Mouse (Mus musculus) inflammation-experienced regulatory T-cells, adult 16 weeks (primary cell): Measurements from ENCODE around the gene Nalcn. TPM values are rescaled to one million over a fixed set of nuclear protein-coding genes. Genes with fewer than 3 reads are reported as not detected.

Experiments used
- polyA plus RNA-seq: library from polyadenylated mRNA; unstranded; fragments of 100-300 nt; shearing (Covaris generic); gene quantifications from one replicate; pipeline ENCODE4 v1.2.1, GENCODE M21; 2017

Gene Nalcn
- not detected for polyA plus RNA-seq

DNA sequence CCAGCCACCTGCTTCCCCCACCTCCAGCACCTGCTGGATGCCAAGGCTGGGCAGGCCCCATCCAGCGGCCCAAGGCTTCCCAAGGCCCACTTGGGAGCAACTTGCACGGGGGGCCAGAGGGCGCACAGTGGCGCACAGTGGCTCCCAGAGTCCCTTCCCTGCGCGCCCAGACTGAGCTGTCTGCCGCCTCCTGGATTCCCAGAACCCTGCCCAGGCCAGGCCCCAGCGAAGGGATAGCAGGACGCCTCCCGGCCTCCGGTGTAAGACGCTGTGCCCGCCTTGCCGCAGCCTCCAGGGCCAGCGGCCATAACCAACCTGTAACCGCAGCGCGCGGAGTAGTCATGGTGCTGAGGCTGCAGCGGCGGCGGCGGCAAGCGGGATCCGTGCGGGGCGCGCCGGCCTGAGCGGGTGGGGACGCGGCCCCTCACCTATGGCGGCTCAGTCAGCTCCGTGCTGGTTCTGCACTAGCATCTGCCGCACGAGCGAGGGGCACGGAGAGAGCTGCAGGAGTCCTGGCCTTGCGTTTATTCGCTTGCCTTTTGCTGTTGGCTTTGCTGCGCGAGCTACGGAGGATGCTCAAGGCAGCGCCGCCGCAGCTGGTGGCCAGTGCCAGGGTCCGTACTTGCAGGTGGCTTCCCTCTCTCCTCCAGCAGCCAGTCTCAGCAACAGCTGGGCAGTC is at the start of gene Nalcn:
Gene Nalcn (minus strand): TSS at position 644 of the 679 bp plus-strand sequence.

DNA sequence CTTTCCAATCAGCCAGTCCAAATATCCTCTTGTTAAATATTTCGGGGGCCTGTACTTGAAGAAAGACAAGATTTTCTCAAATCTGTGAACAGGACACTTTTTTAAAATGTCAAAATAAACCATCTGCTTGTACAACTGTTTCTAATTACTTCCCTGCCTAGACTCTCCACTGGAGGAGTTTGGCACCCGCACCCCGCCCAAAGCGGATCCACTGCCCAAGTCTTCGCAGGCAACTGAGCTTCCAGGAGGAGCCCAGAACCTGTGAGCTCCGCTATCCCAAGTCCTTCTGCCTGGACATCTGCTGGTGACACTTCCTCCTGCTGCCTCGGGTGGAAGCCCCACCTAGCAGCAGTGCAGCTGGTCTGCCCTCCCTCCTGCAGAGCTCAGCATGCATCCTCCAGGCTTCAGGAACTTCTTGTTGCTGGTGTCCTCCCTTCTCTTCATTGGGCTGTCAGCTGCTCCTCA is 33.0 kb upstream of the Nalcn start, which contains the start of gene Itgbl1:
Gene Itgbl1 (plus strand): TSS at position 51 of the 465 bp plus-strand sequence.

Other genes with a start within 250 kb of the Nalcn start
- gene Itgbl1, start 32.8 kb upstream of the Nalcn start, polyA plus RNA-seq = not detected